Mouse (Mus musculus) lung, adult 2 months (tissue): ENCODE results near the gene Ccdc34.

ENCODE experiments used
- CTCF ChIP-seq: fragments of 200-500 bp; IDR thresholded peaks from 2 replicates; pipeline ENCODE4 v1.5.1; 2011; ENCODE audit warnings: mild to moderate bottlenecking, low read length, control low read depth; ENCODE audit not compliant: insufficient read depth
- POLR2A ChIP-seq: fragments of 200-500 bp; IDR thresholded peaks from 2 replicates; pipeline ENCODE4 v1.6.1; 2011; ENCODE audit warnings: low read depth, mild to moderate bottlenecking, control low read depth, low read length, borderline replicate concordance; ENCODE audit errors: extremely low read depth

DNA sequence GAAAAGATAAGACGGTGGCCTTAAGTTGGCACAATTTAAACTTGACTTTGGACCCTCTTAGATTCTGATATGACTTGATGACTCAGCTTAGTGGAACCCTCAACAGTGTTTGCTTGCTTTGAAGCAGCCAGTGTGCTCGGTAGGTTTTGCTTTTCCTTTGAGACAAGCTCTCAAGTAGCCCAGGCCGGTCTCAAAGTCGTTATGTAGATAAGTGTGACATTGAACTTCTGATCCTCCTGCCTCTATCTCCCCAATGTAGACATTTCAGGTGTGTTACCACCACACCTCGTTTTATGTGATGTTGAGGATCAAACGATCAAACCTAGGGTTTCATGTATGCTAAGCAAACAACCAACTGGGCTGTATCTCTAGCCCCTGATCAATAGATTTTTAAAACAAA, 55.4 kb downstream of the Ccdc34 start:
- no peak for TF ChIP-seq CTCF
- no peak for TF ChIP-seq POLR2A
